Mouse (Mus musculus) liver, embryonic 14.5 days (tissue): ENCODE data around the gene Myt1. TPM values are rescaled to one million over a fixed set of nuclear protein-coding genes. Genes with fewer than 3 reads are reported as not detected.

Experiments used
- ATAC-seq: fragments of 200-750 bp; cut with Nextera tagmentation; 2 replicates; pipeline ENCODE4 v1.8.0; 2017; ENCODE audit warnings: moderate number of reproducible peaks, mild to moderate bottlenecking, moderate library complexity; ENCODE audit not compliant: insufficient read depth
- DNase-seq, 3 experiments: peaks; one replicate each; pipeline ENCODE4 v3.0.0-alpha.2; 2012 to 2013; ENCODE audit warnings: low read depth in 3 of 3, low spot score in 3 of 3
- H3K27ac ChIP-seq: fragments of 300-500 bp; sonication (generic); 2 replicates; pipeline ENCODE4 v1.5.1; 2014; ENCODE audit warnings: moderate library complexity, mild to moderate bottlenecking, control low read depth, inconsistent platforms
- H3K27me3 ChIP-seq: fragments of 300-500 bp; sonication (generic); 2 replicates; pipeline ENCODE4 v1.6.1; 2014; ENCODE audit warnings: mild to moderate bottlenecking, low read length, moderate library complexity; ENCODE audit not compliant: control insufficient read depth, insufficient read depth
- H3K36me3 ChIP-seq: fragments of 300-500 bp; sonication (generic); replicated peaks from 2 replicates; pipeline ENCODE4 v1.6.1; 2014; ENCODE audit warnings: low read depth; ENCODE audit not compliant: control insufficient read depth, insufficient read depth
- H3K4me1 ChIP-seq, 2 experiments: fragments of 200-500 bp in 1 of 2; fragments of 300-500 bp in 1 of 2; sonication (generic) in 1 of 2; replicated peaks; 2 replicates each; pipeline ENCODE4 v1.6.1; 2012 to 2014; ENCODE audit warnings: antibody characterized with exemption in 1 of 2, inconsistent platforms in 1 of 2, low read length in 1 of 2; ENCODE audit not compliant: control insufficient read depth in 2 of 2, insufficient read depth in 2 of 2
- H3K4me2 ChIP-seq: fragments of 300-500 bp; sonication (generic); 2 replicates; pipeline ENCODE4 v1.6.1; 2014; ENCODE audit warnings: low read depth, mild to moderate bottlenecking, control low read depth, moderate library complexity
- H3K4me3 ChIP-seq, 2 experiments: fragments of 200-500 bp in 1 of 2; fragments of 300-500 bp in 1 of 2; sonication (generic) in 1 of 2; 2 replicates each; pipeline ENCODE4 v1.5.1; 2012 to 2014; ENCODE audit warnings: low read depth in 2 of 2, low read length in 2 of 2, mild to moderate bottlenecking in 2 of 2, control low read depth in 1 of 2, inconsistent platforms in 1 of 2, moderate library complexity in 1 of 2; ENCODE audit not compliant: insufficient read depth in 1 of 2
- H3K9ac ChIP-seq: fragments of 300-500 bp; sonication (generic); replicated peaks from 2 replicates; pipeline ENCODE4 v1.6.1; 2014; ENCODE audit warnings: mild to moderate bottlenecking, control low read depth, moderate library complexity
- H3K9me3 ChIP-seq: fragments of 300-500 bp; sonication (generic); 2 replicates; pipeline ENCODE4 v1.6.1; 2016; ENCODE audit warnings: low read length, mixed read lengths; ENCODE audit not compliant: control insufficient read depth
- CTCF ChIP-seq: IDR thresholded peaks from 2 replicates; pipeline ENCODE4 v1.5.1; 2016; ENCODE audit warnings: antibody characterized with exemption, low read depth, control low read depth
- EP300 ChIP-seq: IDR thresholded peaks from 2 replicates; pipeline ENCODE4 v1.6.1; 2016; ENCODE audit warnings: antibody characterized with exemption, low read depth
- WGBS: fragments of 180-500 bp; shearing (Covaris S2); extraction: QIAGEN DNeasy Blood & Tissue Kit; methylation state at CpG from one replicate; pipeline ENCODE4 v1.1.7; 2014; ENCODE audit not compliant: insufficient replicate concordance; 5-methylcytosine and 5-hydroxymethylcytosine counted together
- polyA plus RNA-seq, 2 experiments: library from polyadenylated mRNA; depleted of rRNA in 1 of 2; stranded (reverse) in 1 of 2; unstranded in 1 of 2; fragments of >200 nt; fragmentation: Nextera tagmentation in 1 of 2; extraction: Ambion mirVana in 1 of 2; gene quantifications; 2 replicates each; pipeline versions ENCODE4 v1.2.1 to v1.2.3; 2012 to 2014

Gene Myt1
- polyA plus RNA-seq, 2 experiments = 0.02 TPM; not detected in 1

GRCm38 (mm10) chr2:181838293-181838680 lies 75.2 kb downstream of the Myt1 start:
- Histone ChIP-seq H3K36me3 (no peaks in the 10 kb centered on the region; the same call in 1 of the 2 replicates), H3K9ac (peak overlapping the region; percentile 92), H3K4me1 (peaks cover 5 to 12% of the 10 kb centered on the region in 2 experiments; a peak in 3 of 4 replicates), H3K27ac (peak overlapping the region; percentile 61), H3K9me3 (no peaks in the 10 kb centered on the region), H3K4me2 (peak overlapping the region; percentile 82), H3K27me3 (no peaks in the 10 kb centered on the region), H3K4me3 (peak overlapping the region; percentile 70 to 81)
- ATAC-seq (peak; percentile 42), DNase-seq (no peak)
- WGBS = 10% methylated on average over 3 of the region's 3 CpGs
- TF ChIP-seq CTCF (no peak), EP300 (no peak)

- Histone ChIP-seq H3K4me1 (no peaks in the 10 kb centered on the region), H3K36me3 (peaks cover 12% of the 10 kb centered on the region), H3K4me2 (no peak overlapping the region), H3K9ac (no peak overlapping the region), H3K27ac (no peak overlapping the region), H3K9me3 (no peaks in the 10 kb centered on the region), H3K4me3 (no peak overlapping the region), H3K27me3 (no peaks in the 10 kb centered on the region)
- ATAC-seq (no peak), DNase-seq (no peak)
- TF ChIP-seq CTCF (no peak), EP300 (no peak)
- WGBS = 78% methylated on average over 5 of the region's 5 CpGs
These were observed 82.7 kb downstream of the Myt1 start for GRCm38 (mm10) chr2:181845709-181846394.

- Histone ChIP-seq H3K4me1 (peaks cover 7 to 14% of the 10 kb centered on the region in 2 experiments), H3K27me3 (no peaks in the 10 kb centered on the region), H3K36me3 (peaks cover 9% of the 10 kb centered on the region), H3K27ac (peak within 1 kb of the TSS; percentile 70), H3K4me2 (peak within 1 kb of the TSS; percentile 89), H3K9me3 (no peaks in the 10 kb centered on the region), H3K9ac (peak within 1 kb of the TSS; percentile 85), H3K4me3 (peak within 1 kb of the TSS; percentile 89 to 95)
- DNase-seq (peak; percentile 96), ATAC-seq (peak; percentile 100)
- under 1% methylated on average over 35 of the region's 35 CpGs for WGBS
- TF ChIP-seq EP300 (peak; percentile 46; the same call in 1 of the 2 replicates), CTCF (no peak)
These were observed 100.8 kb downstream of the Myt1 start, which contains the start of gene Polr3k for GRCm38 (mm10) chr2:181863791-181864535. Gene Polr3k (plus strand): TSS chr2:181864337.

GRCm38 (mm10) chr2:181864536-181864860 lies 101.4 kb downstream of the Myt1 start:
- under 1% methylated on average over 22 of the region's 22 CpGs for WGBS
- H3K9ac ChIP-seq = peak overlapping the region; percentile 85
- H3K36me3 ChIP-seq = peaks cover 9% of the 10 kb centered on the region
- peak overlapping the region; percentile 89 to 90 for H3K4me3 ChIP-seq
- peaks cover 7 to 14% of the 10 kb centered on the region in 2 experiments for H3K4me1 ChIP-seq
- H3K9me3 ChIP-seq = no peaks in the 10 kb centered on the region
- TF ChIP-seq EP300 = no peak
- no peak for TF ChIP-seq CTCF
- no peak for DNase-seq
- H3K27ac ChIP-seq = peak overlapping the region; percentile 70
- H3K27me3 ChIP-seq = no peaks in the 10 kb centered on the region
- peak overlapping the region; percentile 89 for H3K4me2 ChIP-seq
- ATAC-seq = peak; percentile 1

DNA sequence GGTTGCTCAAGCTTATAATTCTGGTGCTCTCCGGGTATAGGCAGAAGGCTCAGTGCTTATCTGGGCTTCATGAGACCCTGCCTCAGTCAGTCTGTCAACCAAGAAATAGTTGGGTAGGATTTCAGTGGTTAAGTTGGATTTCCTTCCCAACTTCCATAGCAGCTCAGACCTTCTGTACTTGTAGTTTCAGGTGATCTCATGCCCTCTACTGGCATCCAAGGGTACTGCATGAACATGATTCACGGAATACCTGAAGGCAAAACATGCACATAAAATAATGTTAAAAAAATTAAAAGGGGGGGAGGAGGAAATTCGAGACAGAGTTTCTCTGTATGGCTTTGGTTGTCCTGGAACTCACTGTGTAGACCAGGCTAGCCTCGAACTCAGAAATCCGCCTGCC lies 103.8 kb downstream of the Myt1 start:
- WGBS = 39% methylated on average over 5 of the region's 5 CpGs
- ATAC-seq = no peak
- peak; percentile 56 to 58 (median 57) for DNase-seq
- TF ChIP-seq EP300 (no peak), CTCF (peak; percentile 84)
- Histone ChIP-seq H3K9me3 (no peaks in the 10 kb centered on the region), H3K4me2 (no peak overlapping the region), H3K27me3 (no peaks in the 10 kb centered on the region), H3K9ac (no peak overlapping the region), H3K36me3 (peaks cover 9% of the 10 kb centered on the region), H3K27ac (no peak overlapping the region), H3K4me1 (peaks cover 7 to 14% of the 10 kb centered on the region in 2 experiments), H3K4me3 (no peak overlapping the region)
